Comparison of ENCODE assay signal across 21 mouse cellular contexts in genomic region chr5:117323751-117324150, GRCm38 (mm10). TPM values are rescaled to one million over a fixed set of nuclear protein-coding genes. Genes with fewer than 3 reads are reported as not detected.
A peak's percentile ranks its signal among the peaks of the same experiment; 100 is the strongest.
DNase-seq lines count a peak whose midpoint lies in the region; ATAC-seq and TF ChIP-seq lines count a peak whose summit lies in the region.
"Had no signal": no experiment of that assay in that cellular context is flagged by ENCODE, and none has a peak within 500 bp of the region (broad histone marks: within the 10 kb centered on the region; RNA-seq: fewer than 3 reads in every experiment).

No protein-coding gene starts in this region.

- H3K4me2 ChIP-seq in forebrain, postnatal 0 days (ENCODE audit: low read depth), result no peak overlapping the region
- H3K4me2 ChIP-seq: embryonic facial prominence, embryonic 12.5 days; forebrain, embryonic 12.5 days had no signal

- WGBS in forebrain, embryonic 10.5 days, result 86% methylated on average over 9 of the region's 9 CpGs
- 86% methylated on average over 9 of the region's 9 CpGs for WGBS in forebrain, postnatal 0 days

- DNase-seq in ES-CJ7 (ENCODE audit: low read depth, low spot score) (peak; percentile 55), ZHBTc4 (ENCODE audit: low read depth, low spot score) (peak; percentile 65)
- no peak for DNase-seq in forebrain, embryonic 10.5 days (ENCODE audit: extremely low spot score, low spot score)
- no peak for DNase-seq in forebrain, postnatal 0 days
- no peak for DNase-seq in kidney, postnatal 36 days
- DNase-seq: adrenal gland, adult 2 months; adrenal gland, postnatal 10 days; adrenal gland, postnatal 25 days; B cell, adult 2 months; cerebellum, adult 11 months; cerebellum, adult 18-20 months; cerebellum, adult 9-10 months; cerebellum, postnatal 10 days; cerebellum, postnatal 25 days had no signal

- peak overlapping the region; percentile 42 for H3K4me3 ChIP-seq in E14TG2a.4 (replicated peaks; ENCODE audit: low read length)
- H3K4me3 ChIP-seq in forebrain, embryonic 10.5 days, result no peak overlapping the region
- no peak overlapping the region for H3K4me3 ChIP-seq in forebrain, postnatal 0 days (ENCODE audit: low read depth, low read length)
- H3K4me3 ChIP-seq: embryonic facial prominence, embryonic 10.5 days; embryonic facial prominence, embryonic 12.5 days; forebrain, embryonic 12.5 days had no signal

- no peak overlapping the region for H3K27ac ChIP-seq in forebrain, embryonic 10.5 days
- no peak overlapping the region for H3K27ac ChIP-seq in forebrain, postnatal 0 days (ENCODE audit: low read depth, low read length)
- H3K27ac ChIP-seq: embryonic facial prominence, embryonic 10.5 days; embryonic facial prominence, embryonic 12.5 days; forebrain, embryonic 12.5 days had no signal

- 0 out of 2 replicates have a peak, but pooled peaks cover 5% of the 10 kb centered on the region for H3K36me3 ChIP-seq in E14TG2a.4 (ENCODE audit: insufficient read depth, low read length)
- no peaks in the 10 kb centered on the region for H3K36me3 ChIP-seq in forebrain, embryonic 10.5 days (replicated peaks)
- no peaks in the 10 kb centered on the region for H3K36me3 ChIP-seq in forebrain, postnatal 0 days (ENCODE audit: insufficient read depth)
- H3K36me3 ChIP-seq: embryonic facial prominence, embryonic 10.5 days; embryonic facial prominence, embryonic 12.5 days; forebrain, embryonic 12.5 days had no signal

- H3K4me1 ChIP-seq in E14TG2a.4 (replicated peaks; ENCODE audit: low read depth, low read length), result peaks cover 61% of the 10 kb centered on the region
- peaks cover 14% of the 10 kb centered on the region for H3K4me1 ChIP-seq in forebrain, embryonic 10.5 days
- H3K4me1 ChIP-seq in forebrain, postnatal 0 days (ENCODE audit: insufficient read depth), result no peaks in the 10 kb centered on the region

- peaks cover 3% of the 10 kb centered on the region for H3K9me3 ChIP-seq in E14TG2a.4 (ENCODE audit: low read length)
- no peaks in the 10 kb centered on the region for H3K9me3 ChIP-seq in forebrain, embryonic 10.5 days
- H3K9me3 ChIP-seq in forebrain, postnatal 0 days (ENCODE audit: low read length), result no peaks in the 10 kb centered on the region
- H3K9me3 ChIP-seq: embryonic facial prominence, embryonic 10.5 days; embryonic facial prominence, embryonic 12.5 days; forebrain, embryonic 12.5 days had no signal

- H3K27me3 ChIP-seq in E14TG2a.4 (ENCODE audit: insufficient read depth, low read length), result peaks cover 26% of the 10 kb centered on the region
- peaks cover 31% of the 10 kb centered on the region for H3K27me3 ChIP-seq in forebrain, embryonic 10.5 days (ENCODE audit: poor library complexity, severe bottlenecking)
- peaks cover 7% of the 10 kb centered on the region; the same call in 1 of the 2 replicates for H3K27me3 ChIP-seq in forebrain, postnatal 0 days (ENCODE audit: insufficient read depth, low read length)

- no peak for ATAC-seq in forebrain, postnatal 0 days
- ATAC-seq: CD4-positive, CD25-positive, alpha-beta regulatory T cell, adult 4 months; forebrain, embryonic 14.5 days; forebrain, embryonic 16.5 days had no signal

- no peak for TF ChIP-seq CTCF in E14TG2a.4 (conservative IDR thresholded peaks at IDR 0.05; ENCODE audit: low read length)
- no peak for TF ChIP-seq CTCF in forebrain, postnatal 0 days (IDR thresholded peaks at IDR 0.05; ENCODE audit: low read depth)

- no peak overlapping the region for H3K9ac ChIP-seq in forebrain, postnatal 0 days
- H3K9ac ChIP-seq: embryonic facial prominence, embryonic 12.5 days; forebrain, embryonic 12.5 days had no signal

RNA-seq across cellular contexts. Expression of gene Vsig10, which starts 4.9 kb away (rescaled TPM):
- polyA plus RNA-seq in forebrain, embryonic 10.5 days (2016; fragmentation: Nextera tagmentation; extraction: Ambion mirVana), result 3.4 and 4.3 TPM in 2 replicates
- total RNA-seq in forebrain, postnatal 0 days (2014; rRNA removed), result 1.0 and 1.4 TPM in 2 replicates
- 0.77 and 1.4 TPM in 2 replicates for polyA plus RNA-seq in forebrain, postnatal 0 days (2015; fragmentation: Nextera tagmentation; extraction: Ambion mirVana)

RNA-seq across cellular contexts. Expression of gene Wsb2, which starts 33.4 kb away (rescaled TPM):
- polyA plus RNA-seq in forebrain, embryonic 10.5 days (2016; fragmentation: Nextera tagmentation; extraction: Ambion mirVana), result 45.4 and 46.7 TPM in 2 replicates
- total RNA-seq in forebrain, postnatal 0 days (2014; rRNA removed), result 296 and 318 TPM in 2 replicates
- 292 and 327 TPM in 2 replicates for polyA plus RNA-seq in forebrain, postnatal 0 days (2015; fragmentation: Nextera tagmentation; extraction: Ambion mirVana)

RNA-seq across cellular contexts. Expression of gene Pebp1, which starts 36.3 kb away (rescaled TPM):
- polyA plus RNA-seq in forebrain, embryonic 10.5 days (2016; fragmentation: Nextera tagmentation; extraction: Ambion mirVana), result 966 and 1,001 TPM in 2 replicates
- 1,357 and 1,641 TPM in 2 replicates for total RNA-seq in forebrain, postnatal 0 days (2014; rRNA removed)
- 1,186 and 1,234 TPM in 2 replicates for polyA plus RNA-seq in forebrain, postnatal 0 days (2015; fragmentation: Nextera tagmentation; extraction: Ambion mirVana)

Comparison
In these comparisons a context has a peak if more than half of its experiments do, and no peak if none do; other contexts are left out.
1. DNase-seq: peak in ES-CJ7 (single experiment) and ZHBTc4 (single experiment); none in forebrain, embryonic 10.5 days (single experiment), forebrain, postnatal 0 days (single experiment) and kidney, postnatal 36 days (0 of 2).